Mouse (Mus musculus) heart, postnatal 14 days (tissue): Measurements from ENCODE around the gene Abi3bp. TPM values are rescaled to one million over a fixed set of nuclear protein-coding genes. Genes with fewer than 3 reads are reported as not detected.

Source experiments
- DNase-seq, 2 experiments: peaks; one replicate each; pipeline ENCODE4 v3.0.0; 2021 to 2022
- intact Hi-C: fragments of 180-260 bp; cut with DNase I; formaldehyde crosslinking; loops from one replicate; pipeline ENCODE4 v1.15.1; 2025
- long read RNA-seq, 2 experiments: library from polyadenylated mRNA; stranded (forward); transcript quantifications; one replicate each; pipeline ENCODE4 v2.0.0; 2021
- total RNA-seq, 2 experiments: library from RNA; stranded (reverse); gene quantifications; 2 replicates each; pipeline ENCODE4 v1.2.3; 2021

The Abi3bp gene
- 1 to 10 TPM; 6.6 to 9.0 TPM for total RNA-seq
- long read RNA-seq, experiment 1, partial matches to known transcripts = 3 of 3 reads
- long read RNA-seq, experiment 1, other reads (novel, unspliced or antisense) = 0 of 3 reads
- long read RNA-seq, experiment 2 = 0 reads

- intact Hi-C loops = no loop called here
- peak; percentile 53 for DNase-seq
These were observed at the start of gene Abi3bp for GRCm38 (mm10) chr16:56477677-56478574. Abi3bp (plus strand) TSS chr16:56477878.

- DNase-seq = no peak
- intact Hi-C loops = no loop called here
These were observed 42.1 kb upstream of the Abi3bp start for GRCm38 (mm10) chr16:56435293-56436185.

GRCm38 (mm10) chr16:56440243-56440642 lies 37.4 kb upstream of the Abi3bp start:
- no peak for DNase-seq
- intact Hi-C loops = no loop called here

- intact Hi-C loops = no loop called here
- no peak for DNase-seq
These were observed 36.6 kb upstream of the Abi3bp start for GRCm38 (mm10) chr16:56441113-56441512.

- intact Hi-C loops = no loop called here
- DNase-seq = no peak
These were observed 35.9 kb upstream of the Abi3bp start for GRCm38 (mm10) chr16:56441658-56442344.

GRCm38 (mm10) chr16:56451482-56451881 lies 26.2 kb upstream of the Abi3bp start:
- intact Hi-C loops = no loop called here
- no peak for DNase-seq

- no peak for DNase-seq
- intact Hi-C loops = no loop called here
These were observed 25.8 kb upstream of the Abi3bp start for GRCm38 (mm10) chr16:56451923-56452322.

- intact Hi-C loops = no loop called here
- DNase-seq = no peak
These were observed 19.5 kb upstream of the Abi3bp start for GRCm38 (mm10) chr16:56458052-56458754.

GRCm38 (mm10) chr16:56473160-56473559 lies 4.5 kb upstream of the Abi3bp start:
- intact Hi-C loops = no loop called here
- no peak for DNase-seq

- intact Hi-C loops = no loop called here
- no peak for DNase-seq
These were observed 2.0 kb upstream of the Abi3bp start for GRCm38 (mm10) chr16:56475676-56476075.

- DNase-seq = peak in 1 of 2 experiments; percentile 32
- intact Hi-C loops = no loop called here
These were observed 1.0 kb downstream of the Abi3bp start for GRCm38 (mm10) chr16:56478575-56479191.

GRCm38 (mm10) chr16:56483466-56483865 lies 5.8 kb downstream of the Abi3bp start:
- intact Hi-C loops = no loop called here
- no peak for DNase-seq

- intact Hi-C loops = no loop called here
- DNase-seq = peak; percentile 34 to 74
These were observed 8.8 kb downstream of the Abi3bp start for GRCm38 (mm10) chr16:56486461-56486860.

GRCm38 (mm10) chr16:56490861-56491260 lies 13.2 kb downstream of the Abi3bp start:
- DNase-seq = no peak
- intact Hi-C loops = no loop called here

- intact Hi-C loops = no loop called here
- no peak for DNase-seq
These were observed 17.6 kb downstream of the Abi3bp start for GRCm38 (mm10) chr16:56495266-56495665.

GRCm38 (mm10) chr16:56496743-56497142 lies 19.1 kb downstream of the Abi3bp start:
- intact Hi-C loops = no loop called here
- DNase-seq = no peak

- intact Hi-C loops = no loop called here
- no peak for DNase-seq
These were observed 21.0 kb downstream of the Abi3bp start for GRCm38 (mm10) chr16:56498680-56499079.

GRCm38 (mm10) chr16:56500441-56500840 lies 22.8 kb downstream of the Abi3bp start:
- DNase-seq = no peak
- intact Hi-C loops = loop anchor here (10.0 kb wide), 1 partner anchor 116 kb away; no protein-coding TSS in a partner anchor

GRCm38 (mm10) chr16:56501101-56501500 lies 23.4 kb downstream of the Abi3bp start:
- no peak for DNase-seq
- intact Hi-C loops = loop anchor here (10.0 kb wide), 1 partner anchor 116 kb away; no protein-coding TSS in a partner anchor
